Mouse (Mus musculus) liver, adult (tissue): ENCODE data around the gene Mrpl10.

ENCODE experiments used
- GATA4 ChIP-seq: IDR thresholded peaks from 2 replicates; pipeline ENCODE4 v1.6.1; 2014; ENCODE audit warnings: mild to moderate bottlenecking, low read length; ENCODE audit not compliant: insufficient replicate concordance

The Mrpl10 gene

DNA sequence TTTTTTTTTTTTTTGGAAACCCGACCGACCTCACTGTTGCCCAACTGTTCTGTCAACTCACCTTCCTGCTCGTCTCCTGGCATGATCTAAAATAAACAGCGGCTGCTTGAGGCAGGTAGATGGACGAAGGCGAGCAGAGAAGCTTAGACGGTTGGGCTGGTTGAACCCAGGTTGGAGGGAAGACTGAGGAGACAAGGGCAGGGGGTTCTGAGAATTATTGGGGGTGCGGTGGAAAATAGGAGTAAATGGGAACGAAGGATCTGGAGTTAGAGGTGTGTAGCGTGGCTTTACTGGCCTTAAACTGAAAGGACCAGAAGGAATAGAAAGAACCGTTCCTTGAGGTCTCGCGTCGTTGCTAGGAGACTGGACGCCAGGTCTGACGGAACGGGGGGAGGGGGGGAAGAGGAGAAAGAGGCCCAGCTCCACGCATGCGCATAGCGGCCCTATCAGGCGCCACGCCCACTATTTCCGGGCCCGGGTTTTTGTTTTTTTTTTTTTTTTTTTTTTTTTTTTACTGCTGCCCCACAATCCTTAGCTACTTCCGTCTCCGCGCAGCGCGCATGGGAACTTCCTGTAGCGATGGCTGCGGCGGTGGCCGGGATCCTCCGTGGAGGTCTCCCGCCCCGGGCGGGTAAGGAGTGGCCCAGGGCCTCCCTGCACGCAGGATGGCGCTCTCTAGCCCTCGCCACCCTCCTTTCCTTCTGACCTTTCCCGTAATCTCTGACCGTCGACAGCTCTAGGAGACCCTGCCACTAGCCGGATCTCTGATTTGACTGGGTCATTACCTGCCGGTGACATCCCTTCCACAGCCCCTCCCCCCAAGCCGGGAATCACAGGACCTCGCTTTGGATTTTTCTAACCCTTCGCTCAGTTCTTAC, at the start of gene Mrpl10, which contains the start of gene Lrrc46:
Mrpl10 (plus strand) TSS at position 539 of the 878 bp plus-strand sequence.
Lrrc46 (minus strand) TSS at position 386 of the 878 bp plus-strand sequence.
- peak; percentile 56; the same call in 1 of the 2 replicates for TF ChIP-seq GATA4

DNA sequence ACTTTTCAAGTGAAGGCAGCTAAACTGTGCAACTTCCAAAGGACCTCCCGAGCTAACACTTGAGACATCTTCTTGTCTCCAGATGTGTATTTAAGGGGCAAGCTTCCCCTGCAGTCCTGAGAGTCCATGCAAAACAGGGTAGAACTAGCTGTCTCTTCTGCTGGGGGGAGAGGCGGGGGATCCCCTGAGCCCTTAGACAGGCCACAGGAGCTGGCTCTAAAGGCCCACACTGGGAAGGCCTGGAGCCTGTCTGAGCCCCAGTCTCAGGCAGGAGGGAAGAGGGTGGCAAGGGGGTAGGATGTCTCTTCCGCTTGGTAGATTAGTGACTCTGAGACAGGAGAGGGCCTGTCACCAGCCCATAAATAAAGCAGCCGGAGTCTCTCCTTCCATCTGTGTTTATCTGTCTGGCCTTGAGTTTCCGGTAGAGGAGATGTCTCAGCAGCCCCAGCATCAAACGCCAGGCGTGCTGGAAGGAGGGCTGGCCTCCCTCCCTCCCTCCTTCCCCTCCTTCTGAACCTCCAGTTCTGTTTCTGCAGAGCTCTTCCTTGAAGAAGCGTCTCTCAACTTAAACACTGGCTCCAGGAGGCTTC, 48.5 kb upstream of the Mrpl10 start:
- no peak for TF ChIP-seq GATA4

- TF ChIP-seq GATA4 = no peak
Observed at GRCm38 (mm10) chr11:96995031-96995430, 46.3 kb upstream of the Mrpl10 start.

- no peak for TF ChIP-seq GATA4
Observed at GRCm38 (mm10) chr11:96995836-96996772, 45.3 kb upstream of the Mrpl10 start.

- no peak for TF ChIP-seq GATA4
Observed at GRCm38 (mm10) chr11:96996773-96997379, 44.5 kb upstream of the Mrpl10 start.

DNA sequence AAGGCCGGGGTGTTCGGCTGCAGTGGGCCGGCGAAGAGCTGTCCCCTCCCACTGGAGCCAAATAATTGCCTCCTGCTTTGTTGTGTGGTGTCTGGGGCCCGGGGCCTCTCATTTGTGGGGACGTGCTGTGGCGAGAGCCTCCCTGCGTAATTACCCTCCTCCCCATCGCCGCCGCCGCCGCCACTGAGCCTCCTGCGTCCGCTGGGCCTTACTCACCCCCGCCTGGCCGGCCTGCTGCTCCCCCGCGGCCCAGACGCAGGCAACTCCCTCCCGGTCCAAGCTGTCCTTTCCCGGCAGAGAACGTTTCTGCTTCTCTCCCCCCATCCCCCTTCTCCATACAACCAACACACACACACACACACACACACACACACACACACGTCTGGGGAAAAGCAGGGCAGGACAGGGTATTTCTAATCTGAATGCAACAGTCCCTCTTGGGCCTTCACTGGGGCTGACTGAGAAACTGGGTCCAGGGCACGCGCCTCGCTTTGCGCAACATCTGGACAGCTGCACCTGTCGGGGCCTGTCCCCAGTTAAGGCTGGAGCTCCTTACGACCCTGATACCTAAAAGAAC, 43.9 kb upstream of the Mrpl10 start:
- TF ChIP-seq GATA4 = no peak

DNA sequence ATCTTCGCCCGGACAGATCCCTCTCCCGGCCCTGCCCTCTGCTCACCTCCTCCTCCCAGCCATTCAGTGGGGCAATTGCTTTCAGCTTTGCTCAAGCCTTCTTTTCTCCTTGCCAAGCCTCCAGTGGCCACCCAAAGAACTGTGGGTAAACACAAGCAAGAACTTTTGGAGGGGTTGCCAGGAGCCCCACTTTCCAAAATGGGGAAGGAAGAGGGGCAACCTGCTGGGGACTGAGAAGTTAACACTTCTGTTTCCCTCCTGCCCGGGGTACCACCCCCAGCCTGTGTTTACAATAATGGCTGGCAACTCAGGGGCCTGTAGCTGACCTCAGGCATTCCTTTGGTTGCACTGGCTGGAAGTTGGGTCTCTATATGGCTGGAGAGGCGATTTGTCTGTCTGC, 38.2 kb upstream of the Mrpl10 start:
- TF ChIP-seq GATA4 = no peak

- TF ChIP-seq GATA4 = no peak
Observed at GRCm38 (mm10) chr11:97007093-97007794, 34.1 kb upstream of the Mrpl10 start.

GRCm38 (mm10) chr11:97009198-97009790, 32.1 kb upstream of the Mrpl10 start:
- no peak for TF ChIP-seq GATA4

DNA sequence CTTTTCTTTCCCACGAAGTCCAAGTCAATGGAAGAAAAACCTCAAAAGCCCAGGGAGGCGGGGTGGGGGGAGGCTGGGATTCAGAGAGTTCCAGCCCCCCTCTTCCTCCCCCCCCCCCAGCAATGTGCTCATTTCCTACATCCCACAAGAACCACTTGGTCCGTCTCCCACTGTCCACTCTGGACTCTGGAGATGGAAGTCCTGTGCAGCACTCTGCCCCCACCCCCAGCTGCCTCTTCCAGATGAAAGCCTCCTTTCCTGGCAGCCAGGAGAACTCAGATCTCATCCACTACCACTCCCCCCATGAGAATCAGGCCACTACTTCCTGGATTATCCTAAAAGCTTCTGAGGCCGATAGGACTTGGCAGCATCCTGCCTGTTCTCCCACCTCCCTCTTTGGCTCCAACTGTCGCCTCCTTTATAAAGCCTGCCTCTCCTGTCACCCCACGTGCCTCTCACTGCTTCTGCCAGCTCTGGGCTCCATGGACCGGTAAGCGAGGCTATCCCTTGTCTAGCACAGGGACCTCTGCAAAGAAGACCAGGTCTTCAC, 28.2 kb upstream of the Mrpl10 start, which contains the start of gene Sp6:
Sp6 (plus strand) TSS at position 274 of the 550 bp plus-strand sequence.
- no peak for TF ChIP-seq GATA4

DNA sequence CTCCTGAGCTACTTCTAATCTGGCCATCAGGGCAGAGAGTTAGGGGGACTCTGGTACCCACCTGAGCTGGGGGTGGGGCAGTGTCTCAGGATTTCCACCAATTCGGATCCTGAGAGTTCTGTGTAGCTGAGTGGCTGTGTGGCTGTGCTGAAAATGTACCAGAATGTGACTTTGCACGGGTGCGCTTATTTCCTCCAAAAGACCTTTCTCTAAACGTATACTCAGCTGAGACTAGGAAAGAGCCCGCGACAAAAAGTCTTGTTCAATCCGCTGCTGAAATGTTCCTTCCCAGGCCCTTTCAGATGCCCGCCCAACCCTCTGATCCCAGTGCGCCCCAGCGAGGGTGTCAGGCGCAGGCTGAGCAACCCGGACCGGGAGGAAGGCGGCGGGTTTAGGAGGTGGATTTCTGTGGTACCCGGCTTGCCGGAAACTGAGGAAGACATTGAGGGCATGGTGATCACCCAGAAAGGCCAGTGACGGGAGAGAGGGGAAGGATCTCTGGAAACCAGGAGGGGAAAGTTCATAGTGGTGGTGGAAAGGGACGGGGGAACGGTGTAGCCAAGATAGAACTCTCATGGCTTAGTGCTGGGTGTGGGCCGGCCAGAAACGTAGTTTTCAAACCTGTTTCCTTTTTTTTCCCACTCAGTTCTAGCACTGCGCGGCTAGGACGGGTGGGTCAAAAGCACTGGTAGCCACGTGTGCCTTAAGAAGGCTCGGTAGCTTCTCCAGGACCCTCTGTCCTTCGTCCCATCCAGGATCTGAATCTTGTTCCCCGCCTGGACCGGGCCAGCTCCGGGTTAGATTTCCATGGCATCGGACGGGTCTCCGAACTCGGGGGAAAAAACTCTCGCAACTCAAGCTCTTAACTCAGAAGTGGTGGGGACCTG, 23.4 kb upstream of the Mrpl10 start:
- TF ChIP-seq GATA4 = no peak

- TF ChIP-seq GATA4 = no peak
Observed at GRCm38 (mm10) chr11:97018583-97019344, 22.6 kb upstream of the Mrpl10 start.

DNA sequence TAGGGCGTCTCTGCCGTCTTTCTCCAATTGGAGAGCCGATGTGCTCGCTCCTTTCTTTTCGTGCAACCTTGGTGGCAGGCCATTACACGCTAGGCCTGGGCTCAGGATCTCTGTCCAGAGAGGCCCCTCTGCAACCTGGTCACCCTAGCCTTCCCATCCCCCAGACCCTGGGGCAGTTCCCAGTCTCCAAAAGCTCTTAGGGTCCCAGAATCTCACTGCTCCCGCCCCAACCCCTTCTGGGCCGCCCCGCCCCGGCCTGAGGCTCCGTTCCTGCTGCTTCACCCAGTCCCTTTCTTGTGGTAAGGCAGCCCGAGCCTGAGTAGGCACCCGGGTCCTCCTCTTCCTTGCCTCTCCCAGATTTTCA, 22.0 kb upstream of the Mrpl10 start:
- TF ChIP-seq GATA4 = no peak
